Mouse (Mus musculus) thymus, adult 2 months (tissue): Measurements from ENCODE around the gene Otud7a.

Source experiments
- CTCF ChIP-seq: fragments of 200-500 bp; IDR thresholded peaks from 2 replicates; pipeline ENCODE4 v1.5.1; 2012; ENCODE audit warnings: mild to moderate bottlenecking, control low read depth, low read length, moderate library complexity, borderline replicate concordance; ENCODE audit not compliant: control insufficient read depth, poor library complexity, insufficient read depth; ENCODE audit errors: extremely low read depth
- POLR2A ChIP-seq: fragments of 200-500 bp; IDR thresholded peaks from 2 replicates; pipeline ENCODE4 v1.6.1; 2012; ENCODE audit warnings: mild to moderate bottlenecking, low read length, control low read depth, moderate library complexity; ENCODE audit not compliant: control insufficient read depth, poor library complexity, insufficient read depth; ENCODE audit errors: extremely low read depth

GRCm38 (mm10) chr7:63660261-63660660 lies 215.7 kb downstream of the Otud7a start:
- TF ChIP-seq CTCF (no peak), POLR2A (no peak)
